Mouse (Mus musculus) urinary bladder, postnatal 10 days (tissue): ENCODE results near the gene Plcxd2.

Experiments
- DNase-seq: peaks from one replicate; pipeline ENCODE4 v3.0.0; 2022; ENCODE audit warnings: low spot score

Plcxd2 gene

GRCm38 (mm10) chr16:45986236-45986635, 23.8 kb downstream of the Plcxd2 start:
- DNase-seq = no peak

- no peak for DNase-seq
Observed at GRCm38 (mm10) chr16:45984610-45985606, 25.1 kb downstream of the Plcxd2 start.

- no peak for DNase-seq
Observed at GRCm38 (mm10) chr16:45976251-45976650, 33.8 kb downstream of the Plcxd2 start.

GRCm38 (mm10) chr16:45973959-45974686, 35.9 kb downstream of the Plcxd2 start:
- no peak for DNase-seq

- DNase-seq = no peak
Observed at GRCm38 (mm10) chr16:45970187-45970586, 39.8 kb downstream of the Plcxd2 start.

- DNase-seq = no peak
Observed at GRCm38 (mm10) chr16:45968716-45969115, 41.3 kb downstream of the Plcxd2 start.

GRCm38 (mm10) chr16:45967471-45967870, 42.5 kb downstream of the Plcxd2 start:
- peak; percentile 49 for DNase-seq

- DNase-seq = no peak
Observed at GRCm38 (mm10) chr16:45966604-45967003, 43.4 kb downstream of the Plcxd2 start.

GRCm38 (mm10) chr16:45964777-45965176, 45.2 kb downstream of the Plcxd2 start:
- DNase-seq = no peak

GRCm38 (mm10) chr16:45963837-45964236, 46.2 kb downstream of the Plcxd2 start:
- no peak for DNase-seq

- DNase-seq = no peak
Observed at GRCm38 (mm10) chr16:45963088-45963487, 46.9 kb downstream of the Plcxd2 start.

- DNase-seq = no peak
Observed at GRCm38 (mm10) chr16:45960978-45961377, 49.0 kb downstream of the Plcxd2 start.

- DNase-seq = no peak
Observed at GRCm38 (mm10) chr16:45956390-45956950, 53.5 kb downstream of the Plcxd2 start.

GRCm38 (mm10) chr16:45953394-45953793, 56.6 kb downstream of the Plcxd2 start, which contains the start of gene Phldb2:
TSS of gene Phldb2 (minus strand) at chr16:45953598.
- no peak for DNase-seq

- DNase-seq = no peak
Observed at GRCm38 (mm10) chr16:45952501-45952900, 57.5 kb downstream of the Plcxd2 start.

GRCm38 (mm10) chr16:45952035-45952434, 58.0 kb downstream of the Plcxd2 start:
- DNase-seq = no peak

- DNase-seq = no peak
Observed at GRCm38 (mm10) chr16:45946335-45946734, 63.7 kb downstream of the Plcxd2 start.

GRCm38 (mm10) chr16:45945649-45946048, 64.4 kb downstream of the Plcxd2 start:
- no peak for DNase-seq

- no peak for DNase-seq
Observed at GRCm38 (mm10) chr16:45945174-45945631, 64.8 kb downstream of the Plcxd2 start.

GRCm38 (mm10) chr16:45942169-45942891, 67.7 kb downstream of the Plcxd2 start:
- DNase-seq = no peak

GRCm38 (mm10) chr16:45940701-45941100, 69.3 kb downstream of the Plcxd2 start:
- no peak for DNase-seq

GRCm38 (mm10) chr16:45939436-45939835, 70.6 kb downstream of the Plcxd2 start:
- DNase-seq = no peak
